Mouse (Mus musculus) midbrain, embryonic 16.5 days (tissue): ENCODE measurements around the gene Utp20. TPM values are rescaled to one million over a fixed set of nuclear protein-coding genes. Genes with fewer than 3 reads are reported as not detected.

Experiments
- ATAC-seq: fragments of 200-750 bp; cut with Nextera tagmentation; 2 replicates; pipeline ENCODE4 v1.8.0; 2017; ENCODE audit warnings: moderate TSS enrichment
- H3K27ac ChIP-seq: fragments of 300-500 bp; sonication (generic); 2 replicates; pipeline ENCODE4 v1.5.1; 2014; ENCODE audit warnings: mild to moderate bottlenecking, low read length, mixed read lengths
- H3K27me3 ChIP-seq: fragments of 300-500 bp; sonication (generic); 2 replicates; pipeline ENCODE4 v1.6.1; 2014; ENCODE audit warnings: low read depth, low read length, mixed read lengths; ENCODE audit not compliant: control insufficient read depth, insufficient read depth
- H3K36me3 ChIP-seq: fragments of 300-500 bp; sonication (generic); 2 replicates; pipeline ENCODE4 v1.6.1; 2014; ENCODE audit warnings: mild to moderate bottlenecking, low read length, moderate library complexity, mixed read lengths; ENCODE audit not compliant: control insufficient read depth, insufficient read depth
- H3K4me1 ChIP-seq: fragments of 300-500 bp; sonication (generic); 2 replicates; pipeline ENCODE4 v1.6.1; 2014; ENCODE audit warnings: mild to moderate bottlenecking, low read length, mixed read lengths; ENCODE audit not compliant: control insufficient read depth, insufficient read depth
- H3K4me2 ChIP-seq: fragments of 300-500 bp; sonication (generic); 2 replicates; pipeline ENCODE4 v1.6.1; 2014; ENCODE audit warnings: mild to moderate bottlenecking, low read length, mixed read lengths
- H3K4me3 ChIP-seq: fragments of 300-500 bp; sonication (generic); 2 replicates; pipeline ENCODE4 v1.5.1; 2014; ENCODE audit warnings: low read depth, mild to moderate bottlenecking, low read length, moderate library complexity, mixed read lengths
- H3K9ac ChIP-seq: fragments of 300-500 bp; sonication (generic); 2 replicates; pipeline ENCODE4 v1.6.1; 2014; ENCODE audit warnings: low read depth, low read length, mixed read lengths
- H3K9me3 ChIP-seq: fragments of 300-500 bp; sonication (generic); replicated peaks from 2 replicates; pipeline ENCODE4 v1.6.1; 2014; ENCODE audit warnings: mild to moderate bottlenecking, low read length, mixed read lengths; ENCODE audit not compliant: control insufficient read depth, poor library complexity, severe bottlenecking
- whole genome bisulfite sequencing: fragments of 180-500 bp; shearing (Covaris S2); extraction: QIAGEN DNeasy Blood & Tissue Kit; methylation state at CpG from one replicate; pipeline ENCODE4 v1.1.7; 2014; 5-methylcytosine and 5-hydroxymethylcytosine counted together
- polyA plus RNA-seq: library from polyadenylated mRNA; unstranded; fragments of >200 nt; fragmentation: Nextera tagmentation; extraction: Ambion mirVana; gene quantifications from 2 replicates; pipeline ENCODE4 v1.2.1, GENCODE M21; 2015

The Utp20 gene
- polyA plus RNA-seq, 1 experiment from 2014 or later: 8.0 TPM

- Histone ChIP-seq H3K4me2 (peak overlapping the region; percentile 92), H3K27me3 (no peaks in the 10 kb centered on the region), H3K36me3 (0 out of 2 replicates have a peak, but pooled peaks cover under 1% of the 10 kb centered on the region), H3K27ac (peak overlapping the region; percentile 82), H3K4me1 (peaks cover 16% of the 10 kb centered on the region), H3K9ac (peak overlapping the region; percentile 87), H3K4me3 (peak overlapping the region; percentile 83), H3K9me3 (no peaks in the 10 kb centered on the region)
- peak; percentile 11; the same call in 1 of the 2 replicates for ATAC-seq
- 3% methylated on average over 57 of the region's 61 CpGs for WGBS
Observed at GRCm38 (mm10) chr10:88731496-88732308, 94.9 kb downstream of the Utp20 start.

GRCm38 (mm10) chr10:88730571-88731495 is 95.8 kb downstream of the Utp20 start, which contains the start of gene Arl1:
Gene Arl1 (plus strand): TSS chr10:88730858.
- Histone ChIP-seq H3K36me3 (no peaks in the 10 kb centered on the region), H3K4me2 (peak within 1 kb of the TSS; percentile 95), H3K27ac (peak within 1 kb of the TSS; percentile 82), H3K4me3 (peak within 1 kb of the TSS; percentile 83), H3K9me3 (no peaks in the 10 kb centered on the region), H3K27me3 (no peaks in the 10 kb centered on the region), H3K9ac (peak within 1 kb of the TSS; percentile 87), H3K4me1 (peaks cover 16% of the 10 kb centered on the region)
- ATAC-seq: peak; percentile 98
- under 1% methylated on average over 65 of the region's 65 CpGs for WGBS

- H3K27ac ChIP-seq: no peak overlapping the region
- WGBS: 77% methylated on average over 8 of the region's 8 CpGs
- peaks cover 16% of the 10 kb centered on the region for H3K4me1 ChIP-seq
- no peaks in the 10 kb centered on the region for H3K36me3 ChIP-seq
- no peak overlapping the region for H3K4me3 ChIP-seq
- no peaks in the 10 kb centered on the region for H3K27me3 ChIP-seq
- no peaks in the 10 kb centered on the region for H3K9me3 ChIP-seq
- ATAC-seq: no peak
- no peak overlapping the region for H3K9ac ChIP-seq
- no peak overlapping the region for H3K4me2 ChIP-seq
Observed at GRCm38 (mm10) chr10:88728166-88728565, 98.4 kb downstream of the Utp20 start.

GRCm38 (mm10) chr10:88727128-88727527 is 99.5 kb downstream of the Utp20 start:
- Histone ChIP-seq H3K4me3 (no peak overlapping the region), H3K27ac (no peak overlapping the region), H3K9ac (no peak overlapping the region), H3K4me2 (no peak overlapping the region), H3K36me3 (no peaks in the 10 kb centered on the region), H3K4me1 (peaks cover 8% of the 10 kb centered on the region), H3K9me3 (no peaks in the 10 kb centered on the region), H3K27me3 (no peaks in the 10 kb centered on the region)
- ATAC-seq: no peak
- WGBS: 46% methylated on average over 1 of the region's 1 CpGs

- H3K4me1 ChIP-seq: peaks cover 3% of the 10 kb centered on the region; the same call in 1 of the 2 replicates
- no peak for ATAC-seq
- 60% methylated on average over 2 of the region's 2 CpGs for WGBS
- H3K4me2 ChIP-seq: no peak overlapping the region
- no peak overlapping the region for H3K9ac ChIP-seq
- no peaks in the 10 kb centered on the region for H3K27me3 ChIP-seq
- no peaks in the 10 kb centered on the region for H3K36me3 ChIP-seq
- no peaks in the 10 kb centered on the region for H3K9me3 ChIP-seq
- H3K27ac ChIP-seq: no peak overlapping the region
- no peak overlapping the region for H3K4me3 ChIP-seq
Observed at GRCm38 (mm10) chr10:88725343-88725742, 101.3 kb downstream of the Utp20 start.

GRCm38 (mm10) chr10:88719618-88720017 is 107.0 kb downstream of the Utp20 start:
- ATAC-seq: no peak
- H3K4me1 ChIP-seq: no peaks in the 10 kb centered on the region
- WGBS: 77% methylated on average over 1 of the region's 1 CpGs
- no peak overlapping the region for H3K9ac ChIP-seq
- no peak overlapping the region for H3K27ac ChIP-seq
- no peaks in the 10 kb centered on the region for H3K27me3 ChIP-seq
- no peaks in the 10 kb centered on the region for H3K36me3 ChIP-seq
- no peak overlapping the region for H3K4me2 ChIP-seq
- no peak overlapping the region for H3K4me3 ChIP-seq
- no peaks in the 10 kb centered on the region for H3K9me3 ChIP-seq

- WGBS: 57% methylated on average over 2 of the region's 2 CpGs
- no peak overlapping the region for H3K4me2 ChIP-seq
- no peak overlapping the region for H3K4me3 ChIP-seq
- H3K9ac ChIP-seq: no peak overlapping the region
- H3K9me3 ChIP-seq: no peaks in the 10 kb centered on the region
- ATAC-seq: no peak
- no peaks in the 10 kb centered on the region for H3K36me3 ChIP-seq
- no peaks in the 10 kb centered on the region for H3K4me1 ChIP-seq
- no peak overlapping the region for H3K27ac ChIP-seq
- H3K27me3 ChIP-seq: no peaks in the 10 kb centered on the region
Observed at GRCm38 (mm10) chr10:88717756-88718025, 108.9 kb downstream of the Utp20 start.

- Histone ChIP-seq H3K27me3 (no peaks in the 10 kb centered on the region), H3K4me2 (no peak overlapping the region), H3K4me3 (no peak overlapping the region), H3K4me1 (no peaks in the 10 kb centered on the region), H3K9ac (no peak overlapping the region), H3K9me3 (no peaks in the 10 kb centered on the region), H3K27ac (no peak overlapping the region), H3K36me3 (no peaks in the 10 kb centered on the region)
- WGBS: 64% methylated on average over 13 of the region's 13 CpGs
- ATAC-seq: no peak
Observed at GRCm38 (mm10) chr10:88716986-88717755, 109.4 kb downstream of the Utp20 start.
